Mouse (Mus musculus): ENCODE data around the gene Tmem150c. TPM values are rescaled to one million over a fixed set of nuclear protein-coding genes. Genes with fewer than 3 reads are reported as not detected.

Tmem150c gene
- total and polyA plus RNA-seq, 2 experiments from 2014 or later, result 0.31 to 0.98 TPM

DNA sequence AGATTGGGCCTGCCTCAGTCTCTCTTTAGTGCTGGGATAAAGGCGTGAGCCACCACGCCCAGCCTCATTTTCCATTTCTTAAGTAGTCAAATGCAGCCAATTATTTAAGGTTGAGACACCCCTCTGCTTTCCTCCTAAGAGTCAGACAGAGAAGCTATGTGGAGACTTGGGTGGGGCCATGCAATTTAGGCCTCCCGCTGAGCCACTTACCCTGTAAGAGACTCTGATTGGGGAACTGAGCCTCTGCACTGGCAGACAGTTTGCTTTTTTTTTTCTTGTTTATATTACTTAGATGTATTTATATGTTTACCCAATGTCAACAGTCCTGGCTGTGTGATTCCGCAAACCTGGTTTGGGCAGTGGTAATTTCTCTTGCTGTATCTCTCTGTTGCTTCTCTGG, 115.6 kb downstream of the Tmem150c start:
- H3K9ac ChIP-seq (replicated peaks; ENCODE audit: low read depth, low read length), result no peak overlapping the region
- ATAC-seq (ENCODE audit: insufficient read depth, low read depth), result no peak
- no peak for TF ChIP-seq CTCF (IDR thresholded peaks at IDR 0.05; ENCODE audit: low read depth)
- TF ChIP-seq EP300 (IDR thresholded peaks at IDR 0.05; ENCODE audit: low read depth), result no peak
- WGBS, result 78% methylated on average over 4 of the region's 4 CpGs
- H3K4me1 ChIP-seq (ENCODE audit: control insufficient read depth, insufficient read depth), result peaks cover 20% of the 10 kb centered on the region
- H3K9me3 ChIP-seq (replicated peaks; ENCODE audit: control insufficient read depth, low read length), result no peaks in the 10 kb centered on the region
- no peak overlapping the region for H3K4me2 ChIP-seq (ENCODE audit: low read depth, low read length)
- H3K36me3 ChIP-seq (replicated peaks; ENCODE audit: control insufficient read depth, insufficient read depth, low read length), result no peaks in the 10 kb centered on the region
- H3K27ac ChIP-seq (ENCODE audit: low read depth), result no peak overlapping the region
- no peak overlapping the region for H3K4me3 ChIP-seq (ENCODE audit: low read depth, low read length)
- no peaks in the 10 kb centered on the region for H3K27me3 ChIP-seq (ENCODE audit: control insufficient read depth, insufficient read depth, low read length)
- DNase-seq (ENCODE audit: low spot score), result no peak

DNA sequence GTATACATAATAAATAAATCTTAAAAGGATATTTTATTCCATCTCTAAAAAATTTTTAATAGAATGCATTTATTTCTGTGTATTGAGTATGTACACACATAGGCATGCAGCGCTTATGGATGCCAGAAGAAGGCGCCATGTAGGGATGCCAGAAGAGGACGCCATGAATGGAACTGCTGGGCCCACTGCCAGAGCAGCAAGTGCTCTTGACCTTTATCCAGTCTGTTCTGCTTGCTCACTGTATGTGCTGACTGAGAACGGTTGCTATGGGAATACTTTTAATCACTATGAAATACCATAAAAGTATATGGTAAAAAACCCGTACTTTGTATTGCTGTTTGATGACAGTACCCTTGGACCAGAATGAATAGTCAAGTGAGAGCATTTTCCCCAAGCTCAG, 116.2 kb downstream of the Tmem150c start:
- no peaks in the 10 kb centered on the region for H3K9me3 ChIP-seq (replicated peaks; ENCODE audit: control insufficient read depth, low read length)
- TF ChIP-seq EP300 (IDR thresholded peaks at IDR 0.05; ENCODE audit: low read depth), result no peak
- TF ChIP-seq CTCF (IDR thresholded peaks at IDR 0.05; ENCODE audit: low read depth), result peak; percentile 6; the same call in 1 of the 2 replicates
- H3K4me1 ChIP-seq (ENCODE audit: control insufficient read depth, insufficient read depth), result peaks cover 20% of the 10 kb centered on the region
- H3K4me2 ChIP-seq (ENCODE audit: low read depth, low read length), result no peak overlapping the region
- H3K27ac ChIP-seq (ENCODE audit: low read depth), result peak overlapping the region; percentile 35; the same call in 1 of the 2 replicates
- WGBS, result 42% methylated on average over 5 of the region's 5 CpGs
- no peak overlapping the region for H3K4me3 ChIP-seq (ENCODE audit: low read depth, low read length)
- H3K9ac ChIP-seq (replicated peaks; ENCODE audit: low read depth, low read length), result no peak overlapping the region
- no peaks in the 10 kb centered on the region for H3K36me3 ChIP-seq (replicated peaks; ENCODE audit: control insufficient read depth, insufficient read depth, low read length)
- DNase-seq (ENCODE audit: low spot score) (peak; percentile 71), ATAC-seq (ENCODE audit: insufficient read depth, low read depth) (no peak)
- no peaks in the 10 kb centered on the region for H3K27me3 ChIP-seq (ENCODE audit: control insufficient read depth, insufficient read depth, low read length)

DNA sequence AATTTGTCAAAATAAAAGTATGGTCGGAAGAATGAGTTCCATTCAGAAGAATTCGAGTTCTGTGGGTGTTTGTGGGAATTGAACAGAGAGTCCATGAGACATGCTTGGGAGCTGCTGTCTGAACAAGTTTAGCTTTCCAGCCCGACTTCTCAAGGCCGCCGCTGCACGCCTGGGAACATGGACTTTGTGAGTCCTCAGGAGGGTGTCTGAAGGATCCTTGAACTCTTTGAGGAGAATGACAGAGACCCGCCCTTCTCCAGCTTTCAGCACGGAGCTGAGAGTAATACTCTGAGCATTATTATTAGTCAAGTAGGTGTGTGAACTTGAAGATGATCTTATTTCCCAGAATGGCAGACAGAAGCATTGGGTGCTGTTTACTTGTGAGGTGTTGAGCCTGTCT, 117.1 kb downstream of the Tmem150c start:
- DNase-seq (ENCODE audit: low spot score), result no peak

DNA sequence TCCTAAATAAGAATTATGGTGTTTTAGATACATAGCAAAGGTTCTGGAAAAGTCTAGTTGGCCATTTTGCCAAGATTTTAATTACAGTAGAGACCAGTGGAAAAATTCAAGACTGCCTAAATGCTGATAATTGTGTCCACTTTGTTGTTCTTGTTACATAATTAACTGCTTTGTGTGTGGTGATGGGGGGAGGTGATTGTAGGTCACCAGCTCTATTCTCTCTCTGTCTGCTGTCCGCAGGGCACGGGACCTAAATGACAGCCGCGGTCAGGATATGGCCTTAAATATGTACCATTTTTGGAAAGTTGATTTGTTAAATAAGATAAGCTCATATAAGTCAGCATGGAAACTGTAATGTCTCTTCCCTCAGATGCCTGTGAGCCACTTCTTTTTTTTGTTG, 118.3 kb downstream of the Tmem150c start:
- peaks cover 20% of the 10 kb centered on the region for H3K4me1 ChIP-seq (ENCODE audit: control insufficient read depth, insufficient read depth)
- H3K27me3 ChIP-seq (ENCODE audit: control insufficient read depth, insufficient read depth, low read length), result no peaks in the 10 kb centered on the region
- no peaks in the 10 kb centered on the region for H3K9me3 ChIP-seq (replicated peaks; ENCODE audit: control insufficient read depth, low read length)
- H3K9ac ChIP-seq (replicated peaks; ENCODE audit: low read depth, low read length), result no peak overlapping the region
- TF ChIP-seq CTCF (IDR thresholded peaks at IDR 0.05; ENCODE audit: low read depth) (no peak), EP300 (IDR thresholded peaks at IDR 0.05; ENCODE audit: low read depth) (no peak)
- H3K4me3 ChIP-seq (ENCODE audit: low read depth, low read length), result no peak overlapping the region
- no peak for ATAC-seq (ENCODE audit: insufficient read depth, low read depth)
- no peak for DNase-seq (ENCODE audit: low spot score)
- 71% methylated on average over 4 of the region's 4 CpGs for WGBS
- H3K27ac ChIP-seq (ENCODE audit: low read depth), result no peak overlapping the region
- H3K36me3 ChIP-seq (replicated peaks; ENCODE audit: control insufficient read depth, insufficient read depth, low read length), result no peaks in the 10 kb centered on the region; the same call in 1 of the 2 replicates
- H3K4me2 ChIP-seq (ENCODE audit: low read depth, low read length), result peak overlapping the region; percentile 100

More for the DNA sequence above, 117.1 kb downstream of the Tmem150c start:
- no peak overlapping the region for H3K4me2 ChIP-seq (ENCODE audit: low read depth, low read length)
- no peaks in the 10 kb centered on the region for H3K9me3 ChIP-seq (replicated peaks; ENCODE audit: control insufficient read depth, low read length)
- no peak overlapping the region for H3K9ac ChIP-seq (replicated peaks; ENCODE audit: low read depth, low read length)
- no peaks in the 10 kb centered on the region for H3K36me3 ChIP-seq (replicated peaks; ENCODE audit: control insufficient read depth, insufficient read depth, low read length)
- H3K4me3 ChIP-seq (ENCODE audit: low read depth, low read length), result no peak overlapping the region
- H3K4me1 ChIP-seq (ENCODE audit: control insufficient read depth, insufficient read depth), result peaks cover 14% of the 10 kb centered on the region
- no peaks in the 10 kb centered on the region for H3K27me3 ChIP-seq (ENCODE audit: control insufficient read depth, insufficient read depth, low read length)
- H3K27ac ChIP-seq (ENCODE audit: low read depth), result no peak overlapping the region
- no peak for TF ChIP-seq EP300 (IDR thresholded peaks at IDR 0.05; ENCODE audit: low read depth)
- 87% methylated on average over 8 of the region's 8 CpGs for WGBS
- ATAC-seq (ENCODE audit: insufficient read depth, low read depth), result no peak

DNA sequence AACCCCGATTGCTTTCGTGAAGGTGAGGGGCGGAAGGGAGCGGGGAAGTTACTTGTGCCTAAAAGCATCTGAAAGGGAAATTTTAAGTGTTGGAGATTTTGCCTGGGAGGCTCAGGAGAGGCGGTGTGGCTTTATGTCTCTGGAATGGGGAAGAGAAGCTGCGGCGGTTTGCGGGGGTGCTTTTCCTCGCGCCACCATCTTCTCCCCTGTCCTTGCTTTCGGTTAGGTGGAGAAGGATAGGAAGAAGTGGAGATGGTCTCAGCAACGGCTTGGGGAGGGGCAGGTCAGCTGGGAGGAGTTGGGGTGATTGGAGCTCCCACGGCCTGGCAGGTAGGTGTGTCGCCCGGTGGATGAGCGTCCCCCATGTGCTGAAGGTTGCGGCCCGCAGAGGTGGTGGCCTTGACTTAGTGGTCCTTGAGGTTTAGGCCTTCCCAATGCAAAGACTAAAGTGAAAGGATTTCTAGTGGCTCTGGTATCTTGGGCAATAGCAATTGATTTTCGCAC, 119.3 kb downstream of the Tmem150c start:
- Histone ChIP-seq H3K36me3 (replicated peaks; ENCODE audit: control insufficient read depth, insufficient read depth, low read length) (no peaks in the 10 kb centered on the region; the same call in none of the 2 replicates), H3K27me3 (ENCODE audit: control insufficient read depth, insufficient read depth, low read length) (no peaks in the 10 kb centered on the region), H3K9me3 (replicated peaks; ENCODE audit: control insufficient read depth, low read length) (no peaks in the 10 kb centered on the region), H3K4me2 (ENCODE audit: low read depth, low read length) (peak overlapping the region; percentile 100), H3K27ac (ENCODE audit: low read depth) (peak overlapping the region; percentile 99), H3K4me1 (ENCODE audit: control insufficient read depth, insufficient read depth) (peaks cover 21% of the 10 kb centered on the region), H3K4me3 (ENCODE audit: low read depth, low read length) (peak overlapping the region; percentile 96), H3K9ac (replicated peaks; ENCODE audit: low read depth, low read length) (peak overlapping the region; percentile 93)
- DNase-seq (ENCODE audit: low spot score) (no peak), ATAC-seq (ENCODE audit: insufficient read depth, low read depth) (no peak)
- WGBS, result 3% methylated on average over 19 of the region's 19 CpGs
- TF ChIP-seq EP300 (IDR thresholded peaks at IDR 0.05; ENCODE audit: low read depth), result no peak
- no peak for TF ChIP-seq CTCF (IDR thresholded peaks at IDR 0.05; ENCODE audit: low read depth)

DNA sequence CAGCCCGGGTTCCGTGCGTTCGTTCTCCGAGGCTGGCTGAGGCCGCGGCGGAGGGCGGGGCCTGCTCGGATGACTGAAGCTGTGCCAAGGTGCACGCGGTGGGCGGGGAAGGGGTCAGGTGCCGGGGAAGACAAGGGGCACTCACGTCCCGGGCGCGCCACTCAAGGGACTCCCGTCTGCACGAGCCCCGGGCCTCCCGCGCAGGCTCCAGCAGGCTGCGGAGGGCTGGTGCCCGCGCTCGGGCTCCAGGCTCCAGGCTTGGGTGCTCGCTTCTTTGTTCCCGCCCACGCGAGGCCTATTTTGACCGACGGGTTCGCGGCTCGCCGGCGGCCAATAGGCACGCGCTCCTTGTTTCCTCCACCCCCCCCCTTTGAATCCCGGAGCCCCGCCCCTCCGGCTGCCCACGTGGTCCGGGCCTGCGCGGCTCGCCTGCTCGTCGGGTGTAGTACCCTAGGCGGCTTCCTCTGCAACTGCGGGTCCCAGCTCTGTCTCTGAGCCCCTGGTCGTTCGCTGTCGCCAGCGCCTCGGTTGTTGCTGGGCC, 119.9 kb downstream of the Tmem150c start, which contains the start of the genes Hnrnpdl and Enoph1:
TSS of gene Hnrnpdl (minus strand) at position 63 of the 541 bp plus-strand sequence.
TSS of gene Enoph1 (plus strand) at position 384 of the 541 bp plus-strand sequence.
- Histone ChIP-seq H3K4me1 (ENCODE audit: control insufficient read depth, insufficient read depth) (peaks cover 21% of the 10 kb centered on the region), H3K27ac (ENCODE audit: low read depth) (peak within 1 kb of the TSS; percentile 99), H3K4me3 (ENCODE audit: low read depth, low read length) (peak within 1 kb of the TSS; percentile 96), H3K9ac (replicated peaks; ENCODE audit: low read depth, low read length) (peak within 1 kb of the TSS; percentile 93), H3K27me3 (ENCODE audit: control insufficient read depth, insufficient read depth, low read length) (no peaks in the 10 kb centered on the region), H3K4me2 (ENCODE audit: low read depth, low read length) (peak within 1 kb of the TSS; percentile 100), H3K9me3 (replicated peaks; ENCODE audit: control insufficient read depth, low read length) (no peaks in the 10 kb centered on the region), H3K36me3 (replicated peaks; ENCODE audit: control insufficient read depth, insufficient read depth, low read length) (peaks cover 5% of the 10 kb centered on the region)
- DNase-seq (ENCODE audit: low spot score) (peak; percentile 94), ATAC-seq (ENCODE audit: insufficient read depth, low read depth) (peak; percentile 83)
- WGBS, result under 1% methylated on average over 43 of the region's 57 CpGs
- TF ChIP-seq EP300 (IDR thresholded peaks at IDR 0.05; ENCODE audit: low read depth), result no peak
- no peak for TF ChIP-seq CTCF (IDR thresholded peaks at IDR 0.05; ENCODE audit: low read depth)
